Mouse (Mus musculus) limb, embryonic 15.5 days (tissue): ENCODE results near the gene Peg3. TPM values are rescaled to one million over a fixed set of nuclear protein-coding genes. Genes with fewer than 3 reads are reported as not detected.

ENCODE experiments used
- ATAC-seq: fragments of 200-750 bp; cut with Nextera tagmentation; 2 replicates; pipeline ENCODE4 v1.8.0; 2017; ENCODE audit warnings: low read depth, moderate TSS enrichment; ENCODE audit not compliant: insufficient number of reproducible peaks, low FRiP score, low TSS enrichment
- H3K27ac ChIP-seq: fragments of 300-500 bp; sonication (generic); 2 replicates; pipeline ENCODE4 v1.5.1; 2015; ENCODE audit warnings: moderate library complexity, mild to moderate bottlenecking, inconsistent platforms
- H3K27me3 ChIP-seq: fragments of 300-500 bp; sonication (generic); 2 replicates; pipeline ENCODE4 v1.6.1; 2015; ENCODE audit warnings: inconsistent platforms
- H3K36me3 ChIP-seq: fragments of 300-500 bp; sonication (generic); 2 replicates; pipeline ENCODE4 v1.6.1; 2015; ENCODE audit warnings: inconsistent platforms
- H3K4me1 ChIP-seq: fragments of 300-500 bp; sonication (generic); 2 replicates; pipeline ENCODE4 v1.6.1; 2015; ENCODE audit warnings: inconsistent platforms
- H3K4me2 ChIP-seq: fragments of 300-500 bp; sonication (generic); 2 replicates; pipeline ENCODE4 v1.6.1; 2015; ENCODE audit warnings: mild to moderate bottlenecking, inconsistent platforms
- H3K4me3 ChIP-seq: fragments of 300-500 bp; sonication (generic); 2 replicates; pipeline ENCODE4 v1.5.1; 2015; ENCODE audit warnings: mild to moderate bottlenecking, inconsistent platforms
- H3K9ac ChIP-seq: fragments of 300-500 bp; sonication (generic); 2 replicates; pipeline ENCODE4 v1.6.1; 2015; ENCODE audit warnings: inconsistent platforms
- H3K9me3 ChIP-seq: fragments of 300-500 bp; sonication (generic); 2 replicates; pipeline ENCODE4 v1.6.1; 2016; ENCODE audit warnings: inconsistent platforms
- WGBS: fragments of 180-500 bp; shearing (Covaris S2); methylation state at CpG from one replicate; pipeline ENCODE4 v1.1.7; 2015; 5-methylcytosine and 5-hydroxymethylcytosine counted together
- polyA plus RNA-seq: library from polyadenylated mRNA; unstranded; fragments of >200 nt; fragmentation: Nextera tagmentation; extraction: Ambion mirVana; gene quantifications from 2 replicates; pipeline ENCODE4 v1.2.1, GENCODE M21; 2015

Gene Peg3
- polyA plus RNA-seq, 1 experiment from 2014 or later, result 213 TPM

DNA sequence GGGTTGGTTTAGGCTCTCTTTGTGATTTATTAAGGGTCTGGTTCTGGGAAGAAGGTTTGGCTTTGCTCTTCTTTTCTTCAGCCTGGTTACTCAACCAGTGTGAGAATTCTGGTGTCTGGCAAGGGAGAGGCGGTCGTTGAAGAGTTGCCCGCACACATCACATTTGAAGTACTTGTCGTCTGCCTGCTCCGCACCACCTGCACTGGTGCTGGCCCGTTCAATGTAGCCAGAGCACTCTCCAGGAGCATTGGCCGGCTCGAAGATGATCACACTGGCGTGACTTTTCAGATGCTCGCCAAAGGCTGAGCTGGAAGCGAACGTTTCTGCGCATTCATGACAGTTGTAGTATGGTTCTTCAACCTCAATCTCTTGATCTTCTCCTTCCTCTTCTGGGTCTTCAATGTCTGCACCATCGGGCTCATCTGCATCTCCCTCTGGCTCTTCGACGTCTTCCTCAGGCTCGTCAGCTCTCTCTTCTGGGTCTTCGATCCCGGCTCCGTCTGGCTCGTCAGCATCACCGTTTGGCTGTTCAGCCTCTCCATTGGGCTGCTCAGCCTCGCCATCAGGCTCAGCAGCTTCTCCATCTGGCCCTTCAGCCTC lies 22.7 kb downstream of the Peg3 start:
- no peak overlapping the region for H3K4me2 ChIP-seq
- no peak overlapping the region for H3K4me3 ChIP-seq
- no peaks in the 10 kb centered on the region for H3K9me3 ChIP-seq
- H3K9ac ChIP-seq, result no peak overlapping the region
- H3K4me1 ChIP-seq, result no peaks in the 10 kb centered on the region
- ATAC-seq, result no peak
- 94% methylated on average over 23 of the region's 23 CpGs for WGBS
- H3K27me3 ChIP-seq, result no peaks in the 10 kb centered on the region
- no peak overlapping the region for H3K27ac ChIP-seq
- H3K36me3 ChIP-seq, result peaks cover 56% of the 10 kb centered on the region

DNA sequence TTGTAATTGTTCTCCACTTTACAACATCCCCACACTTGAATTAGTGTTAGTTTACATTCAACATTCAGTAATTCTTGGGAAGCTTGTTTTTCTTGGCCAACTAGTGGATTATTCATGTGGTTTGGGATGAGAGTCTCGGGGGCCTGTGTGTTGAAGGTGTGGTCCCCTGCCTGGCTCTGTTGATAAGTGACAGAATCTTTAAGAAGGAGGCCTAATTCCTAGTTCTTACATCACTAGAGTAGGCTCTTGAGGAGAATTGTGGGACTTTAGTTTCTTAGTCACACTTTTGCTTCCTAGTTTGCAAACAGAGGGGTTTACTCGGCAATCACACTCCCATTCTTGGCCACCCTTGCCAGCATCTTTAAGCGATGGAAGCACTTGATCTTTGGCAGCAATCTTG lies 31.0 kb downstream of the Peg3 start:
- Histone ChIP-seq H3K4me3 (no peak overlapping the region), H3K27me3 (no peaks in the 10 kb centered on the region), H3K27ac (no peak overlapping the region), H3K4me1 (peaks cover 5% of the 10 kb centered on the region; the same call in 1 of the 2 replicates), H3K9ac (no peak overlapping the region), H3K4me2 (no peak overlapping the region), H3K9me3 (no peaks in the 10 kb centered on the region), H3K36me3 (no peaks in the 10 kb centered on the region)
- WGBS, result 79% methylated on average over 3 of the region's 3 CpGs
- no peak for ATAC-seq

DNA sequence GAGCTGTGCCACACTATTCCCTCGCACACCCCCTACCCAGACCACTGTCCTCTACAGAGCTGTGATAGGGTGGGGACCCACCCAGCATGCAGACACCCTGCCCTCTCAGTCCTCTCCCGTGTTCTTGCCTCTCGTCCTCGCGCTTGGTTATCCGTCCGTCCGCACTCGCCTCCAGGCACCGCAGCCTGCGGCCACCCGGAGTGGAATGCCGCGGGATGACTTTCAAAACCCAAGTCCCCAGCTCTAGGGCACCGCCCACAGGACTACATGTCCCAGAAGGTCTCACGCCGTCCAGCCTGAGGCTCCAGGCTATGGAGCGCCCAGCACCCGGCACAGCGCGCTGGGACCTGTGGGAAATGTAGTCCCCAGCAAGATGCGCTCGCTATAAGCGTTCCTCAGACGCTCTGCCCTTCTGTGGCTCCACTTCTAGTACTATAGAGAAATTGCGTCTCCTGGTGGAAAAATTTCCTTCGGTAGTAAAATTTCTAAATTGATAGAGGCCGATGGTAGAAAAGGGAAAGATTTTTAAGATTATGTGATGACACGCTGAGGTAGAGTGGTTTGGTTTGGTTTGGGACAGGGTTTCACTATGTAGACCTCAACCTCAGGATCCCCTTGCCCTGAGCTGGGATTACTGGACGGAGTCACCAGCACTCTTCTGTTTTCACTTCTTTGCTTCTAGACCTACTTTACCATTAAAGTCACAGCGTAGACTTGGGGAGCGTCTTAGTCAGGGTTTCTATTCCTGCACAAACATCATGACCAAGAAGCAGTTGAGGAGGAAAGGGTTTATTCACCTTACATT lies 33.8 kb downstream of the Peg3 start, which contains the start of gene Zim1:
TSS of gene Zim1 (minus strand) at position 210 of the 805 bp plus-strand sequence.
- Histone ChIP-seq H3K9ac (peak within 1 kb of the TSS; percentile 48), H3K4me2 (peak within 1 kb of the TSS; percentile 79), H3K4me3 (peak within 1 kb of the TSS; percentile 57), H3K27ac (no peak within 1 kb of the TSS), H3K27me3 (no peaks in the 10 kb centered on the region), H3K4me1 (peaks cover 5% of the 10 kb centered on the region; the same call in 1 of the 2 replicates), H3K9me3 (no peaks in the 10 kb centered on the region), H3K36me3 (no peaks in the 10 kb centered on the region)
- ATAC-seq, result peak; percentile 99
- WGBS, result 9% methylated on average over 32 of the region's 32 CpGs

DNA sequence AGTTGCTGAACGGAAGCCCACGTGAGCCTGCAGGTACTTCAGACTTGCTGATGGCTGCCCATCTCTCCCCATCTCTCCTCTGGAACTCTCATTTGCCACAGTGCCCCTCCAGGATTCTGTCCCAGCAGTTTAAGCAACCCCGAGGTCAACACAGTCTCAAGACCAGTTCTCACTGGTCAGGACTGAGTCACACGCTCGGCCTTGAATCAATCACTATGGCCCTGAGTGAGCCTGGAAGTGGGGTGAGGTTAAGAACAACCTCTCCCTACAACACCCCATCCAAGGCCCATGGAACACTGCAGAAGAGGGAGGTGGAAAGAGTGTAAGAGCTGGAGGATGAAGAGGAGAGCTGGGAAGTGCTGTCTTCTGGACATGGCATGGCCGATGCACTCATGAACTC lies 44.7 kb downstream of the Peg3 start:
- Histone ChIP-seq H3K27me3 (no peaks in the 10 kb centered on the region), H3K9ac (no peak overlapping the region)
- WGBS, result 93% methylated on average over 6 of the region's 6 CpGs

DNA sequence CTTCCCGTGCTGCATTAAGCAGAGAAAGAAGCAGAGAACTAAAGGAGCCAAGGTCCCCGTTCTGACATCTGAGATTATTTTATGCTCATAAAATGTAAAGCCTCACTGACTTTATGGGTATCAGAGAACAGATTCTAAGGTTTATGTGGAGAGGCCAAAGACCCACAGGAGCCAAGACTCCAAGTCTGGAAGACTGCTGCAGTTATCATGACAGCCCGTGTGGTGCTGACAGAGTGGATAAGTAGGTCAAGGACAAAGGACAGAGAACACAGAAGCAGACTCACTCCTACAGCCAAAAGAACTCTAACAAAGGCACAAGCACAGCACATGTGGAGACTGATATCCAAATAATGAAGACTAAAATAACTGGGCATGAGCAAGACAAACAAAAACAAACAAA lies 63.5 kb downstream of the Peg3 start:
- no peaks in the 10 kb centered on the region for H3K27me3 ChIP-seq
- H3K9me3 ChIP-seq, result no peaks in the 10 kb centered on the region
- no peak overlapping the region for H3K4me3 ChIP-seq
- H3K27ac ChIP-seq, result no peak overlapping the region
- H3K9ac ChIP-seq, result no peak overlapping the region
- no peak for ATAC-seq
- H3K4me1 ChIP-seq, result no peaks in the 10 kb centered on the region
- WGBS, result 43% methylated on average over 3 of the region's 3 CpGs
- no peaks in the 10 kb centered on the region for H3K36me3 ChIP-seq
- no peak overlapping the region for H3K4me2 ChIP-seq

More for the DNA sequence above, 44.7 kb downstream of the Peg3 start:
- no peaks in the 10 kb centered on the region for H3K9me3 ChIP-seq
- no peak overlapping the region for H3K4me3 ChIP-seq
- no peak for ATAC-seq
- H3K27ac ChIP-seq, result no peak overlapping the region
- H3K4me1 ChIP-seq, result no peaks in the 10 kb centered on the region
- no peak overlapping the region for H3K4me2 ChIP-seq
- peaks cover 20% of the 10 kb centered on the region; the same call in 1 of the 2 replicates for H3K36me3 ChIP-seq

DNA sequence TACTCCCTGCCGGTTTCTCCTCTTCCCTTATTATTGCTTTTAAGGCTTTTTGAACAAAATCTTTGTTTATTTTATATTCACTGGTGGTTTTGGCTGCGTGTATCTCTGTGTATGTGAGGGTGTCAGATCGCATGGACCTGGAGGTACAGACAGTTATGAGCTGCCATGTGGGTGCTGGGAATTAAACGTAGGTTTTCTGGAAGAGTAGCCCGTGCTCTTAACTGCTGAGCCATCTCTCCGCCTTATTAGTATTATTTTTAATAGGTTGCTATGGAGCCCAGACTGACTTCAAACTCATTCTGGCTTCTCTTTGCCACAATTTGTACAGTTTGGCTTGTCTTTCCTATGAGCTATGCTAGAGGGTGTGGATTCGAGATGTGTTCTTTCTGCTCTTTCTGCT lies 66.8 kb downstream of the Peg3 start:
- H3K4me2 ChIP-seq, result no peak overlapping the region
- H3K9ac ChIP-seq, result no peak overlapping the region
- no peak overlapping the region for H3K4me3 ChIP-seq
- H3K27me3 ChIP-seq, result no peaks in the 10 kb centered on the region
- no peaks in the 10 kb centered on the region for H3K36me3 ChIP-seq
- H3K9me3 ChIP-seq, result no peaks in the 10 kb centered on the region
- ATAC-seq, result no peak
- 43% methylated on average over 7 of the region's 7 CpGs for WGBS
- no peak overlapping the region for H3K27ac ChIP-seq
- H3K4me1 ChIP-seq, result no peaks in the 10 kb centered on the region

DNA sequence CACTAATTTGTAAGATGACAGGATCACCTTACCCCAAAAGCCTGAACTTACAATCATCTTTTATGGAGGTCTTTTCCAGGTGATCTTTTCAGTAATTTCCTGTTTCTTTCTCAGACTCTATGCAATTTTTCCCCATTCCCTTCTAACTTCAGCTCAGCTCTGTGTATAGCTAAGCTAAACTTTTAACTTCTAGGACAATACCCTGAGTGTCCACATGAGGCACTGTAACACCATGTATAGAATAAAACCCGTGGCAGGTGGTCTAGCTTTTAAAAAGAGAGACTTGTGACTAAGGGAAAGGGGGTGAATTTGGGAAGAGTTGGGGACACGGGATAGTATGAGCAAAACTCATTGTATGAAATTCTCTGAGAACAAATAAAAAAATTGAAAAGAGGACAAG lies 70.6 kb downstream of the Peg3 start:
- ATAC-seq, result no peak
- no peaks in the 10 kb centered on the region for H3K27me3 ChIP-seq
- H3K9ac ChIP-seq, result no peak overlapping the region
- no peaks in the 10 kb centered on the region for H3K4me1 ChIP-seq
- H3K4me3 ChIP-seq, result no peak overlapping the region
- no peak overlapping the region for H3K27ac ChIP-seq
- no peak overlapping the region for H3K4me2 ChIP-seq
- WGBS, result 25% methylated on average over 2 of the region's 2 CpGs
- no peaks in the 10 kb centered on the region for H3K9me3 ChIP-seq
- no peaks in the 10 kb centered on the region for H3K36me3 ChIP-seq

DNA sequence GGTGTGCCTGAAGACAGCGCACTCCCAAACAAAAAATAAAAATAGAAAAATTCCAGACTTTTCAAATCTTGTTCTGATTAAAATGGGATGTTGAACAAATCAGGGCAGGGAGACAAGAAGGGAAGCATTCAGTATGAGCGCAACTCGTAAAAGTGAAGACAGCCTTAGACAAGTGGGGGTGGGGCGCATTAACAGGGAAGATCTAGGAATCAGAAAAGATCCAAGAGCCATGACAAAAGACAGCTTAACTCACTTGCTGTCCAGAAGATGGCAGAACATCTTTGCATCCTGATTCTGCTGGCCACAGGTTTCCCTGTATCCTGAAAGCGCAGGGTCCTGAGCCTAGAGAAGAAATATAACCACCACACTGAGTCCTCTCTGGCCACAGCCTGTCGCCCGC lies 71.6 kb downstream of the Peg3 start:
- Histone ChIP-seq H3K27ac (no peak overlapping the region), H3K9me3 (no peaks in the 10 kb centered on the region), H3K36me3 (no peaks in the 10 kb centered on the region), H3K9ac (no peak overlapping the region), H3K4me2 (no peak overlapping the region), H3K27me3 (no peaks in the 10 kb centered on the region), H3K4me3 (no peak overlapping the region), H3K4me1 (no peaks in the 10 kb centered on the region)
- WGBS, result 96% methylated on average over 7 of the region's 7 CpGs
- no peak for ATAC-seq

Other genes with a start within 250 kb of the Peg3 start
- gene Olfr5, start 243.5 kb downstream of the Peg3 start, polyA plus RNA-seq, result not detected in 2 replicates
- gene Olfr1347, start 230.7 kb downstream of the Peg3 start, polyA plus RNA-seq, result not detected in 2 replicates
- gene Olfr1348, start 221.7 kb downstream of the Peg3 start, polyA plus RNA-seq, result not detected in 2 replicates
- not detected in 2 replicates for gene Olfr1349, start 207.5 kb downstream of the Peg3 start, polyA plus RNA-seq
- not detected in 2 replicates for gene Olfr1350, start 165.6 kb downstream of the Peg3 start, polyA plus RNA-seq
- 8.6 and 13.6 TPM in 2 replicates for gene Zim1, start 34.0 kb downstream of the Peg3 start, polyA plus RNA-seq
- 9.6 and 10.7 TPM in 2 replicates for gene Usp29, start 147 bp upstream of the Peg3 start, polyA plus RNA-seq